Mouse (Mus musculus): ENCODE measurements around the gene Tas2r121. TPM values are rescaled to one million over a fixed set of nuclear protein-coding genes. Genes with fewer than 3 reads are reported as not detected.
"Not testable (repeated sequence)": the region's sequence is repeated elsewhere in the genome, so short reads cannot be mapped to it uniquely, and the experiment has no call there.

The Tas2r121 gene
- not detected for total RNA-seq (2021)
- long read RNA-seq, experiment 1 = 0 reads
- long read RNA-seq, experiment 2 = 0 reads

GRCm38 (mm10) chr6:132700907-132701306 is at the start of gene Tas2r121:
Gene Tas2r121, minus strand, starts transcription at chr6:132701007.
- intact Hi-C loops (cut with DNase I) = no loop called here
- DNase-seq = no peak

DNA sequence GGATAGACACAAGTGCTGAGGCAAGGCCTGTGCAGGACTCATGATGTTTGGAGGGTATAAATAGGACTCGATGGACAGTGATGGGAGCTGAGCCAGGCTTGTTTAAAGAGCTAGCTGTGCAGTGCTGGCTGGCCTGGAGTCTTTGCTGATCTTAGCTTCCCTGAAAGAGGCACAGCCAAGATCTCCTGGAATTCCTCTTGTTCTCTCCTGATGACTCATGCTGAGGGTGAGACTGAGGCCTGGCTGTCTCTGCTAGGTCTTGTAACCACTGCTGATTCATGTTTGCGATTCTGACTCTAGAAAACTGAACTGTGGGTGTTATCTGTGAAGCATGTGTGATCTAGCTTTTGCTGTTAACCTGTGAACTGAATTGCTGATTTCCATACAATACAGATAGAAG is 49.4 kb upstream of the Tas2r121 start:
- intact Hi-C loops (cut with DNase I) = no loop called here
- no peak for DNase-seq

- intact Hi-C loops (cut with DNase I) = no loop called here
- no peak for DNase-seq
These were observed 37.1 kb upstream of the Tas2r121 start, which contains the start of gene Tas2r115 for GRCm38 (mm10) chr6:132737935-132738334. Gene Tas2r115, minus strand, starts transcription at chr6:132738035.

- intact Hi-C loops (cut with DNase I) = no loop called here
- DNase-seq = no peak
These were observed 11.0 kb upstream of the Tas2r121 start, which contains the start of gene Tas2r122 for GRCm38 (mm10) chr6:132711828-132712227. Gene Tas2r122, minus strand, starts transcription at chr6:132711928.

DNA sequence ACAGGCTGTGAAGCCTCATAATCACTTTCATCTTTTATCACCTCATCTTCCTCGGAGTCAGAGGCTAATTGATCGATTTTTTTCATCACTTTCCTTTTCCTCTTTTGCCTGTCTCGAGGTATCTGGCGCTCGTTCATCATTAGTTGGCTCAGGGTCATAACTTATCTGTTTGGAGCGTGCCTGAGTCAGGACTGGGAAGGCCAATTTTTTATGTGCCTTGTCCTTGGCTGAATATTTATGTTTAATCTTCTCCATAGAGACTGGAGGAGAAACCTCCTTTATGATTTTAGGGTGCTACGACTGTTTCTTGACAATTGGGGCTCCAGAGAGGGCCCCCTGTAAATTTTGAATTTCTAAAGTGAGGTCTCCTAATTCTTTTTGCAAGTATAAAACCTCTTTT is 9.2 kb downstream of the Tas2r121 start:
- DNase-seq; intact Hi-C loops (cut with DNase I): not testable (repeated sequence)

- intact Hi-C loops (cut with DNase I) = no loop called here
These were observed 44.2 kb downstream of the Tas2r121 start, which contains the start of gene Tas2r120 for GRCm38 (mm10) chr6:132656653-132657052. Gene Tas2r120, plus strand, starts transcription at chr6:132656953.

GRCm38 (mm10) chr6:132651426-132651825 is 49.4 kb downstream of the Tas2r121 start, which contains the start of gene A630073D07Rik:
Gene A630073D07Rik, minus strand, starts transcription at chr6:132651526.
- intact Hi-C loops (cut with DNase I) = no loop called here
- DNase-seq = no peak

More at GRCm38 (mm10) chr6:132656653-132657052, 44.2 kb downstream of the Tas2r121 start, which contains the start of gene Tas2r120:
- no peak for DNase-seq

Other genes starting within 250 kb of the Tas2r121 start
- not detected for gene Prh1, start 131.2 kb downstream of the Tas2r121 start, total RNA-seq (2021)
- gene Prp2, start 105.1 kb downstream of the Tas2r121 start, total RNA-seq (2021) = not detected
- gene A630073D07Rik, start 49.5 kb downstream of the Tas2r121 start, total RNA-seq (2021) = not detected
- not detected for gene Tas2r120, start 44.1 kb downstream of the Tas2r121 start, total RNA-seq (2021)
- gene Tas2r122, start 10.9 kb upstream of the Tas2r121 start, total RNA-seq (2021) = not detected
- not detected for gene Tas2r115, start 37.0 kb upstream of the Tas2r121 start, total RNA-seq (2021)
- gene Tas2r124, start 53.7 kb upstream of the Tas2r121 start, total RNA-seq (2021) = not detected
- not detected for gene Tas2r102, start 61.1 kb upstream of the Tas2r121 start, total RNA-seq (2021)
- gene Tas2r136, start 77.2 kb upstream of the Tas2r121 start, total RNA-seq (2021) = not detected
- not detected for gene Tas2r117, start 101.8 kb upstream of the Tas2r121 start, total RNA-seq (2021)
- not detected for gene Tas2r123, start 146.1 kb upstream of the Tas2r121 start, total RNA-seq (2021)
- not detected for gene Tas2r116, start 154.4 kb upstream of the Tas2r121 start, total RNA-seq (2021)
- not detected for gene Tas2r110, start 167.0 kb upstream of the Tas2r121 start, total RNA-seq (2021)
- not detected for gene Tas2r113, start 192.0 kb upstream of the Tas2r121 start, total RNA-seq (2021)
- gene Tas2r125, start 208.6 kb upstream of the Tas2r121 start, total RNA-seq (2021) = not detected